Mouse (Mus musculus) Patski (cell line): Measurements from ENCODE around the gene Chka. TPM values are rescaled to one million over a fixed set of nuclear protein-coding genes. Genes with fewer than 3 reads are reported as not detected.

Source experiments
- ATAC-seq: fragments of 100-300 bp; one replicate; pipeline ENCODE4 v1.8.0; 2021
- CTCF ChIA-PET: fragments of 350-600 bp; sonication (Branson Sonifier 250); formaldehyde crosslinking; loops from one replicate; lab custom pipeline; 2022; ENCODE audit warnings: inconsistent platforms; lab: Charles Lee
- POLR2A ChIA-PET: fragments of 350-600 bp; sonication (Branson Sonifier 250); formaldehyde crosslinking; loops from one replicate; lab custom pipeline; 2022; ENCODE audit warnings: antibody characterized with exemption, inconsistent platforms; lab: Charles Lee
- DNase-seq: peaks from one replicate; pipeline ENCODE4 v3.0.0-alpha.2; 2011; ENCODE audit warnings: low read depth, low spot score
- H3K27me3 ChIP-seq: fragments of 371-371 bp; one replicate; pipeline ENCODE4 v1.5.1; 2021
- CTCF ChIP-seq: fragments of 100-300 bp; IDR thresholded peaks from one replicate; pipeline ENCODE4 v1.5.1; 2021
- in situ Hi-C: fragments of 300-500 bp; cut with MboI; formaldehyde crosslinking; loops from 3 replicates; pipeline ENCODE4 v1.11.1; 2018; ENCODE audit warnings: low pct_unique_long_range_greater_than_20kb, mixed read lengths
- polyA plus RNA-seq: library from polyadenylated mRNA; unstranded; gene quantifications from one replicate; pipeline ENCODE4 v1.2.3, GENCODE M21; 2021

Chka gene
- polyA plus RNA-seq, 1 experiment from 2014 or later: 169 TPM

GRCm38 (mm10) chr19:3853121-3853520 is 1.5 kb downstream of the Chka start:
- CTCF ChIA-PET: no interaction called here
- in situ Hi-C loops: no loop called here
- no peak for TF ChIP-seq CTCF
- no peaks in the 10 kb centered on the region for H3K27me3 ChIP-seq
- ATAC-seq (no peak), DNase-seq (no peak)
- POLR2A ChIA-PET: interaction anchor here (0.8 to 2.7 kb wide), 3 partner anchors 13 to 85 kb away, joined by 3 to 12 read pairs (median 6); partner anchors contain the start of gene Kmt5b

- no peak for TF ChIP-seq CTCF
- no peaks in the 10 kb centered on the region for H3K27me3 ChIP-seq
Measured at GRCm38 (mm10) chr19:3853891-3854290, 2.3 kb downstream of the Chka start.

GRCm38 (mm10) chr19:3855091-3855490 is 3.5 kb downstream of the Chka start:
- no peak for TF ChIP-seq CTCF
- ATAC-seq (no peak), DNase-seq (peak; percentile 10)
- ChIA-PET CTCF (interaction anchor here (0.9 to 1.1 kb wide), 2 partner anchors 65 to 69 kb away, joined by 3 read pairs; no protein-coding TSS in a partner anchor), POLR2A (interaction anchor here (0.9 to 1.0 kb wide), 2 partner anchors 11 to 13 kb away, joined by 3 read pairs; no protein-coding TSS in a partner anchor)
- in situ Hi-C loops: no loop called here
- H3K27me3 ChIP-seq: no peaks in the 10 kb centered on the region

More at GRCm38 (mm10) chr19:3853891-3854290, 2.3 kb downstream of the Chka start:
- ChIA-PET CTCF (no interaction called here), POLR2A (no interaction called here)
- DNase-seq (no peak), ATAC-seq (no peak)
- in situ Hi-C loops: no loop called here

GRCm38 (mm10) chr19:3855601-3856000 is 4.0 kb downstream of the Chka start:
- ATAC-seq (no peak), DNase-seq (no peak)
- no peaks in the 10 kb centered on the region for H3K27me3 ChIP-seq
- TF ChIP-seq CTCF: no peak
- in situ Hi-C loops: no loop called here
- ChIA-PET CTCF (interaction anchor here (0.9 to 1.1 kb wide), 2 partner anchors 65 to 70 kb away, joined by 3 read pairs; no protein-coding TSS in a partner anchor), POLR2A (interaction anchor here (0.9 kb wide), 1 partner anchor 13 kb away, joined by 3 read pairs; no protein-coding TSS in a partner anchor)

- in situ Hi-C loops: no loop called here
Measured at GRCm38 (mm10) chr19:3857220-3857619, 5.6 kb downstream of the Chka start.

GRCm38 (mm10) chr19:3862713-3863112 is 11.1 kb downstream of the Chka start:
- CTCF ChIA-PET: interaction anchor here (1.5 kb wide), 1 partner anchor 10 kb away, joined by 4 read pairs; no protein-coding TSS in a partner anchor
- in situ Hi-C loops: no loop called here
- H3K27me3 ChIP-seq: no peaks in the 10 kb centered on the region
- POLR2A ChIA-PET: interaction anchor here (0.6 to 1.3 kb wide), 2 partner anchors 11 to 12 kb away, joined by 3 to 4 read pairs; partner anchors contain the start of gene Chka
- DNase-seq (no peak), ATAC-seq (no peak)
- TF ChIP-seq CTCF: no peak

More at GRCm38 (mm10) chr19:3857220-3857619, 5.6 kb downstream of the Chka start:
- no peak for DNase-seq
- no peak for TF ChIP-seq CTCF
- ChIA-PET CTCF (no interaction called here), POLR2A (interaction anchor here (0.5 to 0.7 kb wide), 2 partner anchors 18 to 518 kb away, joined by 3 to 4 read pairs; no protein-coding TSS in a partner anchor)
- ATAC-seq: no peak
- no peaks in the 10 kb centered on the region for H3K27me3 ChIP-seq

GRCm38 (mm10) chr19:3864960-3865359 is 13.4 kb downstream of the Chka start:
- ATAC-seq (no peak), DNase-seq (no peak)
- POLR2A ChIA-PET: interaction anchor here (0.6 kb wide), 1 partner anchor 14 kb away, joined by 4 read pairs; no protein-coding TSS in a partner anchor
- in situ Hi-C loops: no loop called here
- CTCF ChIA-PET: interaction anchor here (1.0 to 2.0 kb wide), 4 partner anchors 11 to 81 kb away, joined by 3 to 10 read pairs (median 3); no protein-coding TSS in a partner anchor
- no peaks in the 10 kb centered on the region for H3K27me3 ChIP-seq
- peak; percentile 68 for TF ChIP-seq CTCF

GRCm38 (mm10) chr19:3868290-3868689 is 16.7 kb downstream of the Chka start:
- DNase-seq (no peak), ATAC-seq (no peak)
- H3K27me3 ChIP-seq: no peaks in the 10 kb centered on the region
- CTCF ChIA-PET: interaction anchor here (1.5 kb wide), 1 partner anchor 20 kb away, joined by 3 read pairs; no protein-coding TSS in a partner anchor
- POLR2A ChIA-PET: interaction anchor here (0.6 to 1.1 kb wide), 3 partner anchors 13 to 73 kb away, joined by 3 to 5 read pairs (median 4); no protein-coding TSS in a partner anchor
- no peak for TF ChIP-seq CTCF
- in situ Hi-C loops: no loop called here

GRCm38 (mm10) chr19:3871468-3871867 is 19.9 kb downstream of the Chka start:
- TF ChIP-seq CTCF: no peak
- no peaks in the 10 kb centered on the region for H3K27me3 ChIP-seq
- CTCF ChIA-PET: no interaction called here
- no peak for DNase-seq
- in situ Hi-C loops: no loop called here
- ATAC-seq: no peak
- POLR2A ChIA-PET: no interaction called here

GRCm38 (mm10) chr19:3872373-3872772 is 20.8 kb downstream of the Chka start:
- H3K27me3 ChIP-seq: no peaks in the 10 kb centered on the region
- POLR2A ChIA-PET: no interaction called here
- ATAC-seq (no peak), DNase-seq (no peak)
- TF ChIP-seq CTCF: no peak
- CTCF ChIA-PET: interaction anchor here (1.3 kb wide), 2 partner anchors 10 to 14 kb away, joined by 4 read pairs; no protein-coding TSS in a partner anchor
- in situ Hi-C loops: no loop called here

- DNase-seq (no peak), ATAC-seq (no peak)
- TF ChIP-seq CTCF: no peak
- POLR2A ChIA-PET: no interaction called here
- no peaks in the 10 kb centered on the region for H3K27me3 ChIP-seq
- CTCF ChIA-PET: interaction anchor here (0.6 to 2.1 kb wide), 6 partner anchors 10 to 128 kb away, joined by 3 to 10 read pairs (median 3); partner anchors contain the start of gene Doc2g
- in situ Hi-C loops: no loop called here
Measured at GRCm38 (mm10) chr19:3875045-3875444, 23.5 kb downstream of the Chka start.
